Mouse (Mus musculus) forebrain, postnatal 0 days (tissue): ENCODE measurements around the gene Baiap2l2. TPM values are rescaled to one million over a fixed set of nuclear protein-coding genes. Genes with fewer than 3 reads are reported as not detected.
A peak's percentile ranks its signal among the peaks of the same experiment; 100 is the strongest.

Experiments
- ATAC-seq: fragments of 200-750 bp; cut with Nextera tagmentation; 2 replicates; pipeline ENCODE4 v1.8.0; 2017; ENCODE audit warnings: mild to moderate bottlenecking, moderate library complexity
- DNase-seq: peaks from one replicate; pipeline ENCODE4 v3.0.0-alpha.2; 2015
- H3K27ac ChIP-seq: fragments of 300-500 bp; sonication (generic); 2 replicates; pipeline ENCODE4 v1.5.1; 2014; ENCODE audit warnings: low read depth, mild to moderate bottlenecking, antibody characterized with exemption, low read length, moderate library complexity, mixed read lengths
- H3K27me3 ChIP-seq: fragments of 300-500 bp; sonication (generic); 2 replicates; pipeline ENCODE4 v1.6.1; 2014; ENCODE audit warnings: mild to moderate bottlenecking, low read length, mixed read lengths; ENCODE audit not compliant: insufficient read depth
- H3K36me3 ChIP-seq: fragments of 300-500 bp; sonication (generic); 2 replicates; pipeline ENCODE4 v1.6.1; 2014; ENCODE audit warnings: mild to moderate bottlenecking, moderate library complexity; ENCODE audit not compliant: insufficient read depth
- H3K4me1 ChIP-seq: fragments of 300-500 bp; sonication (generic); 2 replicates; pipeline ENCODE4 v1.6.1; 2014; ENCODE audit warnings: antibody characterized with exemption; ENCODE audit not compliant: insufficient read depth
- H3K4me2 ChIP-seq: fragments of 300-500 bp; sonication (generic); 2 replicates; pipeline ENCODE4 v1.6.1; 2014; ENCODE audit warnings: low read depth, mild to moderate bottlenecking, moderate library complexity
- H3K4me3 ChIP-seq: fragments of 300-500 bp; sonication (generic); 2 replicates; pipeline ENCODE4 v1.5.1; 2014; ENCODE audit warnings: low read depth, low read length, mixed read lengths
- H3K9ac ChIP-seq: fragments of 300-500 bp; sonication (generic); 2 replicates; pipeline ENCODE4 v1.6.1; 2014; ENCODE audit warnings: mild to moderate bottlenecking
- H3K9me3 ChIP-seq: fragments of 300-500 bp; sonication (generic); 2 replicates; pipeline ENCODE4 v1.6.1; 2016; ENCODE audit warnings: low read length
- CTCF ChIP-seq: sonication (generic); IDR thresholded peaks from 2 replicates; pipeline ENCODE4 v1.5.1; 2016; ENCODE audit warnings: antibody characterized with exemption, control low read depth, low read depth
- WGBS: fragments of 180-500 bp; shearing (Covaris S2); extraction: QIAGEN DNeasy Blood & Tissue Kit; methylation state at CpG from one replicate; pipeline ENCODE4 v1.1.7; 2014; 5-methylcytosine and 5-hydroxymethylcytosine counted together
- polyA plus RNA-seq: library from polyadenylated mRNA; unstranded; fragments of >200 nt; fragmentation: Nextera tagmentation; extraction: Ambion mirVana; gene quantifications from 2 replicates; pipeline ENCODE4 v1.2.1, GENCODE M21; 2015
- total RNA-seq: library from RNA; depleted of rRNA; stranded (reverse); fragments of >200 nt; gene quantifications from 2 replicates; pipeline ENCODE4 v1.2.3, GENCODE M21; 2014; rRNA removed

The Baiap2l2 gene
- total and polyA plus RNA-seq, 2 experiments from 2014 or later, result 7.9 to 9.1 TPM

- H3K4me2 ChIP-seq, result no peak overlapping the region
- H3K27me3 ChIP-seq, result no peaks in the 10 kb centered on the region
- ATAC-seq (no peak), DNase-seq (no peak)
- no peak for TF ChIP-seq CTCF
- 74% methylated on average over 3 of the region's 3 CpGs for WGBS
- H3K9ac ChIP-seq, result no peak overlapping the region
- no peaks in the 10 kb centered on the region for H3K4me1 ChIP-seq
- H3K4me3 ChIP-seq, result no peak overlapping the region
- no peak overlapping the region for H3K27ac ChIP-seq
- H3K9me3 ChIP-seq, result no peaks in the 10 kb centered on the region
- no peaks in the 10 kb centered on the region for H3K36me3 ChIP-seq
Measured at GRCm38 (mm10) chr15:79216191-79216590, 69.1 kb downstream of the Baiap2l2 start.

DNA sequence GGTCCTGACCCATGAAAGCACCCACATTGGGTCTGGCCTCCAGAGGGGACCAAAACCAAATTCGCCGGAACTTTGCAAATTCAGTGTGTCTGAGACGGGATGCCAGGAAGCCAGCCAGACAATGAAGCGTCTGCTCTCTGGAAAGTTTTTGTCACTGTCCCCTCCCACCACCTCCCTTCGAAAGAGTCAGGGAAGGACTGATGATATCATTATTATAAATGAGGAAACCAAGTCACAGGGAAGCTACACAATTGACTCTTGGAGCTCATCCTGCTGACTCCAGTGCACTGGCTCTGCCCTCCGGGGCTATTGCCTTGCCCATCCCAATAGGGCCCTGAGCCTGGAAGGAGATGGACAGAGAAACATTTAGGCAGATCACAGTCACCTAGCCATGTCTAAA is 71.7 kb downstream of the Baiap2l2 start:
- no peak for TF ChIP-seq CTCF
- ATAC-seq, result no peak

GRCm38 (mm10) chr15:79212750-79213446 is 72.4 kb downstream of the Baiap2l2 start:
- H3K4me2 ChIP-seq, result no peak overlapping the region
- ATAC-seq (peak; percentile 51), DNase-seq (no peak)
- no peak overlapping the region for H3K9ac ChIP-seq
- TF ChIP-seq CTCF, result no peak
- H3K27me3 ChIP-seq, result no peaks in the 10 kb centered on the region
- 80% methylated on average over 26 of the region's 26 CpGs for whole genome bisulfite sequencing
- no peaks in the 10 kb centered on the region for H3K9me3 ChIP-seq
- no peaks in the 10 kb centered on the region for H3K36me3 ChIP-seq
- no peak overlapping the region for H3K4me3 ChIP-seq
- no peaks in the 10 kb centered on the region for H3K4me1 ChIP-seq
- H3K27ac ChIP-seq, result no peak overlapping the region

More for the DNA sequence above, 71.7 kb downstream of the Baiap2l2 start:
- Histone ChIP-seq H3K36me3 (no peaks in the 10 kb centered on the region), H3K9ac (no peak overlapping the region), H3K4me1 (no peaks in the 10 kb centered on the region), H3K4me3 (no peak overlapping the region), H3K4me2 (no peak overlapping the region), H3K27me3 (no peaks in the 10 kb centered on the region), H3K9me3 (no peaks in the 10 kb centered on the region), H3K27ac (no peak overlapping the region)
- no peak for DNase-seq
- WGBS, result 83% methylated on average over 6 of the region's 6 CpGs

DNA sequence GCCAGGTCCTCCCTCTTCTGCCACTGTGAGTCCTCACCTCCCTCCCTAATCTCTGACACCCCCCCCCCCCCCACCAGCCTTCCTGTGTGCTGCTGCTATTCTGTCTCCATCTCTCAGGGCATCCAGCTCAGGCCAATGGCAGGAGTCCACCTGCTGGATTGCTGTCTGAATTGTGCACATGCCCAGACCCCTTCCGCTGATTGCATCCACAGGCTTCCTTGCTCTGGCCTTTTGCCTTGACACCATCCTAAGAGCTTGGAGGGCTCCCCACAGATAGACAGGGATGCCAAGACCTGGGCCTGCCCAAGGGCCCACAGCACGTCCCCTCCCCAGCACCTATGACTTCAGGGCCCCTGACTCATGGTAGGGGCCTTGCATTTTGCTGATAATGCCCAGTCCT is 75.0 kb downstream of the Baiap2l2 start:
- ATAC-seq (no peak), DNase-seq (no peak)
- H3K9me3 ChIP-seq, result no peaks in the 10 kb centered on the region
- H3K27me3 ChIP-seq, result no peaks in the 10 kb centered on the region
- no peaks in the 10 kb centered on the region for H3K36me3 ChIP-seq
- no peaks in the 10 kb centered on the region for H3K4me1 ChIP-seq
- 74% methylated on average over 2 of the region's 2 CpGs for WGBS
- no peak for TF ChIP-seq CTCF
- no peak overlapping the region for H3K27ac ChIP-seq
- H3K9ac ChIP-seq, result no peak overlapping the region
- no peak overlapping the region for H3K4me2 ChIP-seq
- no peak overlapping the region for H3K4me3 ChIP-seq

DNA sequence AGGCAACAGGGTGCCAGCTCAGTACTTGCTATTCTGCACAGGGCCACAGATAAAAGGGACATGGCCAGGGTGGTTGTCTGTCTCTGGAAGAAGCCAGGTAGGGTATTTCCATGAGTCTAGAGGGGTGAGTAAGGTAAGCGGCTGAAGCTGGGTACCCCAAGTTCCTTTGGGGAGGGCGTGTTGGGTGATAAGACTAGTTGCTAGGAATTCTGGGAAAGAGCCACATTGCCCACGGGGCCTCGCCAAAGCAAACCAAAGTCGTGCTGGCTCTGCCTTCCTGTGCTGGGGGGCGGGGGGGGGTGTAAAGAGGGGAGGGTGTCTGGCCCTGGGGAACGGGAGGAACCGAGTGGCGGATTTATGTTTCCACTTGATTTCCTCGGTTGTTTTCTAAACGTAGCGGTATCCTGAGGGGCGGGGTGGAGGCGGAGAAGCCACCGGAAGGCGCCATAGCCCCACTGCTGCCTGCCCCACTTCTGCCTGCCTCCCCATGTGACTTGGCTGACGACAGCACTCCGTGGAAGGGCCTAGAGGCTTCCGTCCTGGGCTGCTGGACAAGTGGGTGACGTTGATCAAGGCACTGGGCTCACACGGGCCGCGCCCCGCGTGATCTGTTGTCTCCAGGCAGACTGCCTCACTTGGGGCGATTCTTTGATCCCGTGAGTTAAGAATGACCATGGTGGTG is 76.4 kb downstream of the Baiap2l2 start:
- DNase-seq (no peak), ATAC-seq (no peak)
- no peak for TF ChIP-seq CTCF
- no peak overlapping the region for H3K27ac ChIP-seq
- H3K9ac ChIP-seq, result no peak overlapping the region
- H3K27me3 ChIP-seq, result no peaks in the 10 kb centered on the region
- no peaks in the 10 kb centered on the region for H3K4me1 ChIP-seq
- no peaks in the 10 kb centered on the region for H3K36me3 ChIP-seq
- no peak overlapping the region for H3K4me3 ChIP-seq
- no peaks in the 10 kb centered on the region for H3K9me3 ChIP-seq
- WGBS, result 72% methylated on average over 26 of the region's 27 CpGs
- H3K4me2 ChIP-seq, result no peak overlapping the region

DNA sequence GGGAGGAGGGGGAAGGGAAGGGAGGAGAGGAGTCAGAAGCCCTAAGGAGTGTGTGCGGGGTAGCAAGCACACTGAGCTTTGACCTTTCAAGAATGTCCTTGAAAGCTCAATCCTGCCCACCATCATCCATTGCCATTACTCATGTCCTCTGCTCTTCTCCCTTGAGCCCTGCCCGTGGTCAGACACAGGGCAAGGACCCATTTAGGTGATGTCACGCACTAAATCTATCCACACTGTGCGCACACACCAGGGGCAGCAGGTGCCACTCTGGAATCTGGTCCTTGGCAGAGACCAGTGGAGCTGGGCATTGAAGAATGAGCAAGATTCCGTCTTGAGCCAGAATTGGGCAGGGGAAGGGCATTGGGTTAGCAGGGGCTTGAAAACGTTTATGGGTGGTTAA is 77.1 kb downstream of the Baiap2l2 start:
- Histone ChIP-seq H3K27ac (no peak overlapping the region), H3K27me3 (no peaks in the 10 kb centered on the region), H3K4me1 (no peaks in the 10 kb centered on the region), H3K9ac (no peak overlapping the region), H3K4me3 (no peak overlapping the region), H3K9me3 (no peaks in the 10 kb centered on the region), H3K36me3 (no peaks in the 10 kb centered on the region), H3K4me2 (no peak overlapping the region)
- TF ChIP-seq CTCF, result no peak
- ATAC-seq, result no peak
- WGBS, result 73% methylated on average over 6 of the region's 6 CpGs
- DNase-seq, result no peak

Other genes with a start within 250 kb of the Baiap2l2 start
- 0.62 TPM in 1 of 2 replicates, not detected in the other for gene Galr3, start 243.7 kb downstream of the Baiap2l2 start, total RNA-seq
- 0.12 and 0.20 TPM in 2 replicates for gene Galr3, start 243.7 kb downstream of the Baiap2l2 start, polyA plus RNA-seq
- 43.3 and 50.5 TPM in 2 replicates for gene Ankrd54, start 222.6 kb downstream of the Baiap2l2 start, total RNA-seq
- gene Ankrd54, start 222.6 kb downstream of the Baiap2l2 start, polyA plus RNA-seq, result 41.2 and 45.8 TPM in 2 replicates
- 213 and 218 TPM in 2 replicates for gene Eif3l, start 210.4 kb downstream of the Baiap2l2 start, total RNA-seq
- gene Eif3l, start 210.4 kb downstream of the Baiap2l2 start, polyA plus RNA-seq, result 179 and 191 TPM in 2 replicates
- gene Micall1, start 176.6 kb downstream of the Baiap2l2 start, total RNA-seq, result 23.8 and 29.1 TPM in 2 replicates
- gene Micall1, start 176.6 kb downstream of the Baiap2l2 start, polyA plus RNA-seq, result 7.2 and 8.0 TPM in 2 replicates
- 48.6 and 111 TPM in 2 replicates for gene Polr2f, start 144.5 kb downstream of the Baiap2l2 start, total RNA-seq
- gene Polr2f, start 144.5 kb downstream of the Baiap2l2 start, polyA plus RNA-seq, result 362 and 414 TPM in 2 replicates
- gene 1700088E04Rik, start 144.3 kb downstream of the Baiap2l2 start, total RNA-seq, result 11.8 and 15.2 TPM in 2 replicates
- 19.3 and 23.7 TPM in 2 replicates for gene 1700088E04Rik, start 144.3 kb downstream of the Baiap2l2 start, polyA plus RNA-seq
- 7.4 and 8.3 TPM in 2 replicates for gene Sox10, start 120.3 kb downstream of the Baiap2l2 start, total RNA-seq
- gene Sox10, start 120.3 kb downstream of the Baiap2l2 start, polyA plus RNA-seq, result 4.8 and 6.3 TPM in 2 replicates
- gene Pick1, start 56.4 kb downstream of the Baiap2l2 start, total RNA-seq, result 76.2 and 84.7 TPM in 2 replicates
- 60.9 and 72.7 TPM in 2 replicates for gene Pick1, start 56.4 kb downstream of the Baiap2l2 start, polyA plus RNA-seq
- gene Gm49486, start 56.1 kb downstream of the Baiap2l2 start, total RNA-seq, result 2.8 and 4.4 TPM in 2 replicates
- gene Gm49486, start 56.1 kb downstream of the Baiap2l2 start, polyA plus RNA-seq, result 1.1 and 1.2 TPM in 2 replicates
- 0.62 and 0.95 TPM in 2 replicates for gene Slc16a8, start 30.8 kb downstream of the Baiap2l2 start, total RNA-seq
- 1.4 and 1.6 TPM in 2 replicates for gene Slc16a8, start 30.8 kb downstream of the Baiap2l2 start, polyA plus RNA-seq
- 19.5 and 31.1 TPM in 2 replicates for gene Pla2g6, start 42.9 kb upstream of the Baiap2l2 start, total RNA-seq
- gene Pla2g6, start 42.9 kb upstream of the Baiap2l2 start, polyA plus RNA-seq, result 10.7 and 15.2 TPM in 2 replicates
- 2.5 and 3.0 TPM in 2 replicates for gene Maff, start 61.1 kb upstream of the Baiap2l2 start, total RNA-seq
- gene Maff, start 61.1 kb upstream of the Baiap2l2 start, polyA plus RNA-seq, result 0.74 and 1.1 TPM in 2 replicates
- 32.0 and 41.9 TPM in 2 replicates for gene Tmem184b, start 118.0 kb upstream of the Baiap2l2 start, total RNA-seq
- 22.9 and 30.3 TPM in 2 replicates for gene Tmem184b, start 118.0 kb upstream of the Baiap2l2 start, polyA plus RNA-seq
- gene Csnk1e, start 170.0 kb upstream of the Baiap2l2 start, total RNA-seq, result 398 and 490 TPM in 2 replicates
- gene Csnk1e, start 170.0 kb upstream of the Baiap2l2 start, polyA plus RNA-seq, result 160 and 248 TPM in 2 replicates
- 17.3 and 17.8 TPM in 2 replicates for gene Kcnj4, start 219.7 kb upstream of the Baiap2l2 start, total RNA-seq
- 0.99 and 1.1 TPM in 2 replicates for gene Kcnj4, start 219.7 kb upstream of the Baiap2l2 start, polyA plus RNA-seq
- gene Kdelr3, start 230.9 kb upstream of the Baiap2l2 start, total RNA-seq, result 3.1 and 5.6 TPM in 2 replicates
- gene Kdelr3, start 230.9 kb upstream of the Baiap2l2 start, polyA plus RNA-seq, result 5.3 and 6.8 TPM in 2 replicates